Mouse (Mus musculus): Measurements from ENCODE around the gene Crybb1. TPM values are rescaled to one million over a fixed set of nuclear protein-coding genes. Genes with fewer than 3 reads are reported as not detected.

The Crybb1 gene
- polyA plus RNA-seq, 1 experiment = 0.46 TPM

DNA sequence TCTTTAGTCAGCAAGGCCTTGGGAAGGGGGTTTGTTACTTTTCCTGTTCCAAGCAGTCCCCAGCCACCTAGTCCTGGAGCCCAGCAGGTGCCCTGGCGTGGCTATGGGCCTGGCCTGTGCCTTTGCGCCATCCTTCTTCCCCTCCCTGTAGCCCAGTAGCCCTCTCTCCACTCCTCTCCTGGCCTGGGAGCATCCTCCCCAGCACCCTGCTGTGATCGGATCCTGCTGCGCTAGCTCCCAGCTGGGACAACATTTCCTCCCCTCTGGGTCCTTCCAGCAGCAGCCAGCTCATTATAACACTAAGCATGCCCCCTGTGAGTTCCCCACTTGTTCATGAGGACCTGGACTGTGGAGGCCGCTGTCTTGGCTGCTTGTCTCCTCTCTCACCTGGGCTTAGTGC, 50.2 kb downstream of the Crybb1 start:
- no peak for DNase-seq (ENCODE audit: low read depth in 1 of 2, low spot score in 2 of 2)
- 95% methylated on average over 5 of the region's 5 CpGs for WGBS
- H3K4me1 ChIP-seq (ENCODE audit: control insufficient read depth, insufficient read depth, insufficient read length) = peaks cover 3% of the 10 kb centered on the region
- no peak for TF ChIP-seq POLR2A (IDR thresholded peaks at IDR 0.05; ENCODE audit: low read depth, low read length)
- no peak for TF ChIP-seq CTCF (IDR thresholded peaks at IDR 0.05; ENCODE audit: extremely low read depth, insufficient read depth, insufficient read length, insufficient replicate concordance)
- H3K36me3 ChIP-seq (ENCODE audit: control insufficient read depth, insufficient read depth, low read length) = peaks cover 35% of the 10 kb centered on the region
- no peak overlapping the region for H3K27ac ChIP-seq (ENCODE audit: insufficient read depth, low read length)
- H3K27me3 ChIP-seq (ENCODE audit: control insufficient read depth, insufficient read depth, low read length) = no peaks in the 10 kb centered on the region
- H3K4me3 ChIP-seq (ENCODE audit: extremely low read depth, insufficient read depth, insufficient read length) = no peak overlapping the region

DNA sequence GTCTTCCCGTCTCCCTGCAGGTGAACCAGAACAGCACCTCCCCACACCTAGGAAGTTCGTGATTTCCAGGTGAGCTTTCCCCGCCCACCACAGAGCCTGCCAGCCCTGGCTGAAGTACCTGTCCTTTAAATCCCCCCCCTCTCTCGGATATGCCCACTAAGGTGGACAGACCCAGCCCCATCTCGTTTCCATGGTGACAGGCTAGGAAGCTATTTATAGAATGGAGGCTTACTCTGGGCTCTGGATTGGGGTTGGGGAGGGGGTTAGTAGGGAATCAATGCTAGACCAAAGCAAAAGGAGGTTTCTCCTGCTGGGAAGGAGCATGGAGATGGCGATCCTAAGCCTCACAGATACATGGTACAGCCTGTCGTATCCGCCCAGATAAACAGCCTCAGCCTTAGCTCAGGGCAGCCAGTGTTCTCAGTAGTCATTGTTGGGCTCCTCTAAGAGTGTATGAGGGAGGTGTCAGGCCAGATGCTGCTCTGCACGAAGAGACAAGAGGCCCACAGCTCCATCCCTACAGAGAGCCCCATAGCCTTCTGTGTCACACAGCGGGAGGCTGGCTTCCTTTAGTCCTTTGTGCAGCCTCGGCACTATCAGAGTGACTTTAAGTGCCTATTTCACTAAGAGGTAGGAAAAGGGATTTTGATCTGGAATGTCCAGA, 57.7 kb downstream of the Crybb1 start:
- no peaks in the 10 kb centered on the region for H3K27me3 ChIP-seq (ENCODE audit: control insufficient read depth, insufficient read depth, low read length)
- H3K4me1 ChIP-seq (ENCODE audit: control insufficient read depth, insufficient read depth, insufficient read length) = no peaks in the 10 kb centered on the region
- H3K27ac ChIP-seq (ENCODE audit: insufficient read depth, low read length) = no peak overlapping the region
- H3K4me3 ChIP-seq (ENCODE audit: extremely low read depth, insufficient read depth, insufficient read length) = no peak overlapping the region
- peaks cover 28% of the 10 kb centered on the region for H3K36me3 ChIP-seq (ENCODE audit: control insufficient read depth, insufficient read depth, low read length)
- WGBS = 92% methylated on average over 11 of the region's 11 CpGs
- no peak for TF ChIP-seq POLR2A (IDR thresholded peaks at IDR 0.05; ENCODE audit: low read depth, low read length)
- TF ChIP-seq CTCF (IDR thresholded peaks at IDR 0.05; ENCODE audit: extremely low read depth, insufficient read depth, insufficient read length, insufficient replicate concordance) = no peak
- DNase-seq (ENCODE audit: low read depth in 1 of 2, low spot score in 2 of 2) = no peak

DNA sequence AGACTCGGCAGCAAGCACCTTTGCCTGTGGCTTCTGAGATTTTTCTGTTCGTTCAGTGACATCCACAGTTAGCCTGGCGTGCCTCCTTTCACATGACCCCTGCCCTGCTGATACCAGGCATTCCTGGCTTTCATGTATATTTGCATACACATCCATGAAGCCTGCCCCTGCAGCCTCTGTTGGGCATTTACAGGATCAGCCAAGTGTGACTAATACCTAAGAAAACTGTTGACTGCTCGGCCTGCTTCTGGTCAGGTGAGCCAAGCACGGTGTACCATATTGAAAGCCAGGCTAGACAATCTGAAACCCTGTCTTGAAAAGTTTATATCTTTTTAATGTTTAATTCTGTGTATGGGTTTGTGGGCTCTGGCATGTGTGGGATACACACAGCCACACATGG, 60.9 kb downstream of the Crybb1 start:
- TF ChIP-seq CTCF (IDR thresholded peaks at IDR 0.05; ENCODE audit: extremely low read depth, insufficient read depth, insufficient read length, insufficient replicate concordance) (no peak), POLR2A (IDR thresholded peaks at IDR 0.05; ENCODE audit: low read depth, low read length) (no peak)
- Histone ChIP-seq H3K4me1 (ENCODE audit: control insufficient read depth, insufficient read depth, insufficient read length) (no peaks in the 10 kb centered on the region), H3K27ac (ENCODE audit: insufficient read depth, low read length) (no peak overlapping the region), H3K36me3 (ENCODE audit: control insufficient read depth, insufficient read depth, low read length) (peaks cover 13% of the 10 kb centered on the region), H3K4me3 (ENCODE audit: extremely low read depth, insufficient read depth, insufficient read length) (no peak overlapping the region), H3K27me3 (ENCODE audit: control insufficient read depth, insufficient read depth, low read length) (no peaks in the 10 kb centered on the region)
- 81% methylated on average over 5 of the region's 5 CpGs for whole genome bisulfite sequencing
- no peak for DNase-seq (ENCODE audit: low read depth in 1 of 2, low spot score in 2 of 2)

DNA sequence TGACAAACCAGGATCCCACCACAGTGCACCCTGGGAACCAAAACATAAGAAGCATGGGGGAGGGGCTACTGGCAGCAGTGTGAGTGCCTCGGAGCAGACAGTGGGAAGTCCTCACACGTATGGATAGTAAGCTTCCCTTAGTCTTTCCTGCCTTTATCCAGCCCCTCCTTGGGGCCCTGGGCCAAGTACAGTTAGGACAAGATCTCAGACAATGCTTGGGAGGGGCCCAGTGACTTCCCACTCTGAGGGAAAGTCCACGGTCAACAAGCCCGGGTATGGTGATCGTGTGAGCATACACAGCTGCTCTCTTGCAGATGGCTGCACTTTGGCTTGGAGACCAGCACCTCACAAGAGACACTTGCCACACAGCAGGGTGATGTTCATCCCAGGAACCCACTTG, 61.7 kb downstream of the Crybb1 start:
- Histone ChIP-seq H3K27ac (ENCODE audit: insufficient read depth, low read length) (no peak overlapping the region), H3K4me1 (ENCODE audit: control insufficient read depth, insufficient read depth, insufficient read length) (no peaks in the 10 kb centered on the region), H3K36me3 (ENCODE audit: control insufficient read depth, insufficient read depth, low read length) (peaks cover 13% of the 10 kb centered on the region), H3K27me3 (ENCODE audit: control insufficient read depth, insufficient read depth, low read length) (no peaks in the 10 kb centered on the region), H3K4me3 (ENCODE audit: extremely low read depth, insufficient read depth, insufficient read length) (no peak overlapping the region)
- 27% methylated on average over 5 of the region's 5 CpGs for WGBS
- TF ChIP-seq POLR2A (IDR thresholded peaks at IDR 0.05; ENCODE audit: low read depth, low read length) = no peak
- no peak for TF ChIP-seq CTCF (IDR thresholded peaks at IDR 0.05; ENCODE audit: extremely low read depth, insufficient read depth, insufficient read length, insufficient replicate concordance)
- no peak for DNase-seq (ENCODE audit: low read depth in 1 of 2, low spot score in 2 of 2)

Other genes starting within 250 kb of the Crybb1 start
- 1.5 and 2.6 TPM in 2 replicates for gene Cryba4, start 3.3 kb upstream of the Crybb1 start, polyA plus RNA-seq (2012; rRNA removed)
- gene Tpst2, start 20.9 kb downstream of the Crybb1 start, polyA plus RNA-seq (2012; rRNA removed) = 102 and 108 TPM in 2 replicates
- gene Tfip11, start 70.5 kb downstream of the Crybb1 start, polyA plus RNA-seq (2012; rRNA removed) = 29.8 and 36.5 TPM in 2 replicates
- 30.8 and 33.6 TPM in 2 replicates for gene Srrd, start 87.2 kb downstream of the Crybb1 start, polyA plus RNA-seq (2012; rRNA removed)
- gene Hps4, start 87.3 kb downstream of the Crybb1 start, polyA plus RNA-seq (2012; rRNA removed) = 36.9 and 45.9 TPM in 2 replicates
- not detected in 2 replicates for gene Gm6583, start 100.2 kb downstream of the Crybb1 start, polyA plus RNA-seq (2012; rRNA removed)
- gene Asphd2, start 139.1 kb downstream of the Crybb1 start, polyA plus RNA-seq (2012; rRNA removed) = 0.19 and 0.23 TPM in 2 replicates
- gene Gm6588, start 193.6 kb downstream of the Crybb1 start, polyA plus RNA-seq (2012; rRNA removed) = not detected in 2 replicates